Mouse (Mus musculus): ENCODE data around the gene Ciz1. TPM values are rescaled to one million over a fixed set of nuclear protein-coding genes. Genes with fewer than 3 reads are reported as not detected.
A peak's percentile ranks its signal among the peaks of the same experiment; 100 is the strongest.

Ciz1 gene
- polyA plus RNA-seq, 1 experiment from 2014 or later = 44.7 TPM

- 79% methylated on average over 2 of the region's 2 CpGs for WGBS
- H3K4me2 ChIP-seq (replicated peaks; ENCODE audit: low read depth, low read length) = no peak overlapping the region
- H3K4me3 ChIP-seq (ENCODE audit: low read depth, low read length) = no peak overlapping the region
- no peaks in the 10 kb centered on the region for H3K27me3 ChIP-seq (ENCODE audit: control insufficient read depth, insufficient read depth, low read length)
- no peak overlapping the region for H3K27ac ChIP-seq (ENCODE audit: low read length)
- no peaks in the 10 kb centered on the region for H3K36me3 ChIP-seq (ENCODE audit: control insufficient read depth, insufficient read depth, low read length)
- H3K9me3 ChIP-seq (ENCODE audit: control insufficient read depth, low read depth, low read length) = no peaks in the 10 kb centered on the region
- H3K9ac ChIP-seq (replicated peaks; ENCODE audit: low read depth, low read length) = no peak overlapping the region
- H3K4me1 ChIP-seq (ENCODE audit: control insufficient read depth, insufficient read depth, low read length) = no peaks in the 10 kb centered on the region
- no peak for ATAC-seq (ENCODE audit: insufficient number of reproducible peaks, insufficient read depth, low FRiP score, low read depth)
Measured at GRCm38 (mm10) chr2:32389157-32389556, 37.0 kb downstream of the Ciz1 start.

GRCm38 (mm10) chr2:32390871-32391270 is 38.7 kb downstream of the Ciz1 start:
- H3K27me3 ChIP-seq (ENCODE audit: control insufficient read depth, insufficient read depth, low read length) = no peaks in the 10 kb centered on the region
- H3K27ac ChIP-seq (ENCODE audit: low read length) = no peak overlapping the region
- H3K4me3 ChIP-seq (ENCODE audit: low read depth, low read length) = no peak overlapping the region
- ATAC-seq (ENCODE audit: insufficient number of reproducible peaks, insufficient read depth, low FRiP score, low read depth) = no peak
- H3K9ac ChIP-seq (replicated peaks; ENCODE audit: low read depth, low read length) = no peak overlapping the region
- H3K9me3 ChIP-seq (ENCODE audit: control insufficient read depth, low read depth, low read length) = no peaks in the 10 kb centered on the region
- no peaks in the 10 kb centered on the region for H3K4me1 ChIP-seq (ENCODE audit: control insufficient read depth, insufficient read depth, low read length)
- no peaks in the 10 kb centered on the region for H3K36me3 ChIP-seq (ENCODE audit: control insufficient read depth, insufficient read depth, low read length)
- WGBS = 61% methylated on average over 8 of the region's 8 CpGs
- no peak overlapping the region for H3K4me2 ChIP-seq (replicated peaks; ENCODE audit: low read depth, low read length)

DNA sequence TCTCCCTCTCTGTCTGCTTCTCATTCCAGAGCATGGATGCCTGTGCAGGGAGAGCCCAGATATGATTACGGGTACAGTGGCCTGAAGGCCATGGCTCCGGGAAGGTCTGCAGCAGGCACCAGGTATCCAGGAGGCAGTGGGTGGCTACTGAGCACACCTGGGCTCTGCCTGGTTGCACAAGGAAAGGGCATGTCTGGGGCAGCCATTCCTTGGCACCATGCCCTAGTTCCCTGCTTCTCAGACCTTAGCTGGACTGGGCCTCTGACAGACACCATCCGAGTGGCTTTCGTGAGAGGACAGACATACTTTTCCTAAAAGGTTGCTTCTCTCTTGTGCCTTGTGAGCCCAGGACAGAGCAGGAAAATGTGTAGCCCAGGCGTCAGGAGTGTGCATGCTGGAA is 39.9 kb downstream of the Ciz1 start:
- no peak overlapping the region for H3K27ac ChIP-seq (ENCODE audit: low read length)
- H3K9me3 ChIP-seq (ENCODE audit: control insufficient read depth, low read depth, low read length) = no peaks in the 10 kb centered on the region
- ATAC-seq (ENCODE audit: insufficient number of reproducible peaks, insufficient read depth, low FRiP score, low read depth) = no peak
- no peak overlapping the region for H3K9ac ChIP-seq (replicated peaks; ENCODE audit: low read depth, low read length)
- 76% methylated on average over 5 of the region's 5 CpGs for WGBS
- no peaks in the 10 kb centered on the region for H3K27me3 ChIP-seq (ENCODE audit: control insufficient read depth, insufficient read depth, low read length)
- H3K4me1 ChIP-seq (ENCODE audit: control insufficient read depth, insufficient read depth, low read length) = peaks cover 4% of the 10 kb centered on the region; the same call in 1 of the 2 replicates
- H3K36me3 ChIP-seq (ENCODE audit: control insufficient read depth, insufficient read depth, low read length) = no peaks in the 10 kb centered on the region
- no peak overlapping the region for H3K4me3 ChIP-seq (ENCODE audit: low read depth, low read length)
- no peak overlapping the region for H3K4me2 ChIP-seq (replicated peaks; ENCODE audit: low read depth, low read length)

GRCm38 (mm10) chr2:32394973-32395372 is 42.8 kb downstream of the Ciz1 start:
- Histone ChIP-seq H3K9me3 (ENCODE audit: control insufficient read depth, low read depth, low read length) (no peaks in the 10 kb centered on the region), H3K4me1 (ENCODE audit: control insufficient read depth, insufficient read depth, low read length) (peaks cover 6% of the 10 kb centered on the region; the same call in 1 of the 2 replicates), H3K4me2 (replicated peaks; ENCODE audit: low read depth, low read length) (peak overlapping the region; percentile 95), H3K27ac (ENCODE audit: low read length) (peak overlapping the region; percentile 84), H3K4me3 (ENCODE audit: low read depth, low read length) (peak overlapping the region; percentile 80), H3K36me3 (ENCODE audit: control insufficient read depth, insufficient read depth, low read length) (no peaks in the 10 kb centered on the region), H3K9ac (replicated peaks; ENCODE audit: low read depth, low read length) (peak overlapping the region; percentile 70; the same call in 1 of the 2 replicates), H3K27me3 (ENCODE audit: control insufficient read depth, insufficient read depth, low read length) (no peaks in the 10 kb centered on the region)
- no peak for ATAC-seq (ENCODE audit: insufficient number of reproducible peaks, insufficient read depth, low FRiP score, low read depth)
- WGBS = 2% methylated on average over 8 of the region's 8 CpGs

DNA sequence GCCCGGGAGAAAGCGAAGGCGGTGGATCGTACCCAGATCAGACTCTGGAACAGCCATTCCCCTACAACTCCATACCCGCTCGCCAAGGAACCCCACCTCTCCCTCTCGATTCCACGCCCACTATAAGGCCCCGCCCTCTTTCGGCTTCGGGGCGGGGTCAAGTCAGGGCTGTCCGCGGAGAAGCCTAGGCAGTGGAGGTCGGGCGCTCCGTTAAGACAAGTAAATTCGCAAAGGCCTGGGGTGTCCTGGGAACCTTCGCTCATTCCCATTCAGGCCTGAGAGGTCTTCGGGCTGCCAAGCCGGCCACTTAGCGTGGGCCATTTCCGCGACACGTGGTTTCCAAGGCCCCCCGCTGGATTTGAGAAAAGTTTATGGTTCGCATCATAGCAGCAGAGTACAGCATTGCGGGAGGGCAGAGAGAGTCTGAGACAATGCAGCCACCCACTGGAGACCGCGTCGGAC is 43.4 kb downstream of the Ciz1 start, which contains the start of gene Ptges2:
TSS of gene Ptges2 (plus strand) at position 413 of the 462 bp plus-strand sequence.
- Histone ChIP-seq H3K9me3 (ENCODE audit: control insufficient read depth, low read depth, low read length) (no peaks in the 10 kb centered on the region), H3K9ac (replicated peaks; ENCODE audit: low read depth, low read length) (peak within 1 kb of the TSS; percentile 70), H3K27me3 (ENCODE audit: control insufficient read depth, insufficient read depth, low read length) (no peaks in the 10 kb centered on the region), H3K4me2 (replicated peaks; ENCODE audit: low read depth, low read length) (peak within 1 kb of the TSS; percentile 95), H3K27ac (ENCODE audit: low read length) (peak within 1 kb of the TSS; percentile 84), H3K4me1 (ENCODE audit: control insufficient read depth, insufficient read depth, low read length) (peaks cover 6% of the 10 kb centered on the region; the same call in 1 of the 2 replicates), H3K4me3 (ENCODE audit: low read depth, low read length) (peak within 1 kb of the TSS; percentile 80), H3K36me3 (ENCODE audit: control insufficient read depth, insufficient read depth, low read length) (no peaks in the 10 kb centered on the region)
- ATAC-seq (ENCODE audit: insufficient number of reproducible peaks, insufficient read depth, low FRiP score, low read depth) = peak; percentile 85
- under 1% methylated on average over 31 of the region's 31 CpGs for WGBS

DNA sequence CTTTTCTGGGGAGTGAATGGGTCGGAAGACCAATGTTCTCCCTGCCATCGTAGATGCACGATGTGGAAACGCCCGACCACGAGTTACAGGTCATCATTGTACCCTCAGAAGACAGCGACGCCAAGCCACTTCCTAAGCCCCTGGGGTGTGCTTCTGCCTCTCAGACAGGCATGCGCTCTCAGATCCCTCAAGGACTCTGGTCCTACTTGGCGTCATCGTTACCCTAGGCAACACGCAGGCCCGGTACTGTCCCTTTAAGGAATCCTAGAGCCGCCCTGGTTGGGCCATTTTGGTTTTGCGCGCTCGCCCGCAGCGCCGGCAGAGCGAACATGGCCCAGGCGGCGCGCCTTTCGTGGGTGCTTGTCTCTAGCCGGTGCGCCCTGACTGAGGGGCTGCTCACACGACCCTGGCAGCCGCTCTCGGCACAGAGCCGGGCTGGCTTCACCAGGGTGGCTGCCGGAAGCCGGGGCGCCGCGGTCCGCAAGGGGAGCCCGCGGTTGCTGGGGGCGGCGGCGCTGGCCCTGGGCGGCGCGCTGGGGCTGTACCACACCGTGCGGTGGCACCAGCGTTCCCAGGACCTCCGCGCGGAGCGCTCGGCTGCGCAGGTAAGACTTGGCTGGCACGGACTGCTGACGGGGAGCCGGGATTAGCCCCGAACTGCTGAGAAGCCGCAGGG is 44.0 kb downstream of the Ciz1 start:
- no peaks in the 10 kb centered on the region for H3K27me3 ChIP-seq (ENCODE audit: control insufficient read depth, insufficient read depth, low read length)
- peaks cover 5% of the 10 kb centered on the region; the same call in 1 of the 2 replicates for H3K36me3 ChIP-seq (ENCODE audit: control insufficient read depth, insufficient read depth, low read length)
- peaks cover 6% of the 10 kb centered on the region; the same call in 1 of the 2 replicates for H3K4me1 ChIP-seq (ENCODE audit: control insufficient read depth, insufficient read depth, low read length)
- peak overlapping the region; percentile 80 for H3K4me3 ChIP-seq (ENCODE audit: low read depth, low read length)
- H3K27ac ChIP-seq (ENCODE audit: low read length) = peak overlapping the region; percentile 84
- H3K9ac ChIP-seq (replicated peaks; ENCODE audit: low read depth, low read length) = peak overlapping the region; percentile 70
- peak overlapping the region; percentile 95 for H3K4me2 ChIP-seq (replicated peaks; ENCODE audit: low read depth, low read length)
- ATAC-seq (ENCODE audit: insufficient number of reproducible peaks, insufficient read depth, low FRiP score, low read depth) = peak; percentile 94
- H3K9me3 ChIP-seq (ENCODE audit: control insufficient read depth, low read depth, low read length) = no peaks in the 10 kb centered on the region
- WGBS = under 1% methylated on average over 59 of the region's 59 CpGs

GRCm38 (mm10) chr2:32396695-32397094 is 44.6 kb downstream of the Ciz1 start:
- peak overlapping the region; percentile 70 for H3K9ac ChIP-seq (replicated peaks; ENCODE audit: low read depth, low read length)
- ATAC-seq (ENCODE audit: insufficient number of reproducible peaks, insufficient read depth, low FRiP score, low read depth) = no peak
- H3K4me2 ChIP-seq (replicated peaks; ENCODE audit: low read depth, low read length) = peak overlapping the region; percentile 95
- no peaks in the 10 kb centered on the region for H3K9me3 ChIP-seq (ENCODE audit: control insufficient read depth, low read depth, low read length)
- peaks cover 7% of the 10 kb centered on the region; the same call in 1 of the 2 replicates for H3K36me3 ChIP-seq (ENCODE audit: control insufficient read depth, insufficient read depth, low read length)
- peaks cover 6% of the 10 kb centered on the region; the same call in 1 of the 2 replicates for H3K4me1 ChIP-seq (ENCODE audit: control insufficient read depth, insufficient read depth, low read length)
- peak overlapping the region; percentile 80 for H3K4me3 ChIP-seq (ENCODE audit: low read depth, low read length)
- no peak overlapping the region; the same call in 1 of the 2 replicates for H3K27ac ChIP-seq (ENCODE audit: low read length)
- 0% methylated on average over 15 of the region's 15 CpGs for WGBS
- H3K27me3 ChIP-seq (ENCODE audit: control insufficient read depth, insufficient read depth, low read length) = no peaks in the 10 kb centered on the region

DNA sequence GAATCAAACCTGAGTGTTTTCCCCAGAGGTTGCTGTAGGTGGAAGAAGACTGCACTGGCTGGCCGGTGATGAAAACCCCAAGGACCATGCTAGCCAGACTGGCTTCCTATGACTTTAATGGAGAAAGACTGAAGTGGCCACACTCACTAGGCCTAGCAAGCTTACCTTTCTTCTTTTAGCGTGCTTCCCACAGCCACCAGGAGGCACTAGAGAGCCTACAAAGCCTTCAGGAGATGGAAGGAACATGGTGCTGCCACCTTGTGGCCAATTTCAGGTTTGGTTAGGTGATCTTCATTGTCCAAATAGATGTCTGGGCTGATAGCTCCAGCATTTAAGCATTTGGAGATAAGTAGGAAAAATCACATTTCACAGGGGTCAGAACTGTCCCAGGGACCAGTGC is 52.5 kb downstream of the Ciz1 start:
- H3K27ac ChIP-seq (ENCODE audit: low read length) = no peak overlapping the region
- no peaks in the 10 kb centered on the region for H3K4me1 ChIP-seq (ENCODE audit: control insufficient read depth, insufficient read depth, low read length)
- H3K36me3 ChIP-seq (ENCODE audit: control insufficient read depth, insufficient read depth, low read length) = peaks cover 12% of the 10 kb centered on the region; the same call in 1 of the 2 replicates
- no peaks in the 10 kb centered on the region for H3K27me3 ChIP-seq (ENCODE audit: control insufficient read depth, insufficient read depth, low read length)
- WGBS = 13% methylated on average over 2 of the region's 2 CpGs
- no peak overlapping the region for H3K9ac ChIP-seq (replicated peaks; ENCODE audit: low read depth, low read length)
- no peaks in the 10 kb centered on the region for H3K9me3 ChIP-seq (ENCODE audit: control insufficient read depth, low read depth, low read length)
- no peak for ATAC-seq (ENCODE audit: insufficient number of reproducible peaks, insufficient read depth, low FRiP score, low read depth)
- no peak overlapping the region for H3K4me3 ChIP-seq (ENCODE audit: low read depth, low read length)
- no peak overlapping the region for H3K4me2 ChIP-seq (replicated peaks; ENCODE audit: low read depth, low read length)
